Mouse (Mus musculus) Patski (cell line): ENCODE results near the gene Mrm3. TPM values are rescaled to one million over a fixed set of nuclear protein-coding genes. Genes with fewer than 3 reads are reported as not detected.
A peak's percentile ranks its signal among the peaks of the same experiment; 100 is the strongest.

Experiments
- ATAC-seq: fragments of 100-300 bp; one replicate; pipeline ENCODE4 v1.8.0; 2021
- CTCF ChIA-PET: fragments of 350-600 bp; sonication (Branson Sonifier 250); formaldehyde crosslinking; loops from one replicate; lab custom pipeline; 2022; ENCODE audit warnings: inconsistent platforms; lab: Charles Lee
- POLR2A ChIA-PET: fragments of 350-600 bp; sonication (Branson Sonifier 250); formaldehyde crosslinking; loops from one replicate; lab custom pipeline; 2022; ENCODE audit warnings: antibody characterized with exemption, inconsistent platforms; lab: Charles Lee
- DNase-seq: peaks from one replicate; pipeline ENCODE4 v3.0.0-alpha.2; 2011; ENCODE audit warnings: low read depth, low spot score
- H3K27me3 ChIP-seq: fragments of 371-371 bp; one replicate; pipeline ENCODE4 v1.5.1; 2021
- CTCF ChIP-seq: fragments of 100-300 bp; IDR thresholded peaks from one replicate; pipeline ENCODE4 v1.5.1; 2021
- in situ Hi-C: fragments of 300-500 bp; cut with MboI; formaldehyde crosslinking; loops from 3 replicates; pipeline ENCODE4 v1.11.1; 2018; ENCODE audit warnings: low pct_unique_long_range_greater_than_20kb, mixed read lengths
- polyA plus RNA-seq: library from polyadenylated mRNA; unstranded; gene quantifications from one replicate; pipeline ENCODE4 v1.2.3, GENCODE M21; 2021

The Mrm3 gene
- polyA plus RNA-seq, 1 experiment from 2014 or later: 15.4 TPM

- DNase-seq (peak; percentile 79), ATAC-seq (no peak)
- CTCF ChIA-PET: interaction anchor here (1.3 to 3.1 kb wide), 6 partner anchors 14 to 105 kb away, joined by 3 to 10 read pairs (median 3); no protein-coding TSS in a partner anchor
- in situ Hi-C loops: no loop called here
- POLR2A ChIA-PET: no interaction called here
- H3K27me3 ChIP-seq: no peaks in the 10 kb centered on the region
- TF ChIP-seq CTCF: no peak
Measured at GRCm38 (mm10) chr11:76286534-76287126, 43.1 kb downstream of the Mrm3 start.

- DNase-seq (no peak), ATAC-seq (no peak)
- POLR2A ChIA-PET: no interaction called here
- in situ Hi-C loops: no loop called here
- TF ChIP-seq CTCF: no peak
- CTCF ChIA-PET: interaction anchor here (1.4 to 2.3 kb wide), 3 partner anchors 24 to 104 kb away, joined by 3 to 8 read pairs (median 3); no protein-coding TSS in a partner anchor
- H3K27me3 ChIP-seq: no peaks in the 10 kb centered on the region
Measured at GRCm38 (mm10) chr11:76287301-76287700, 43.8 kb downstream of the Mrm3 start.

DNA sequence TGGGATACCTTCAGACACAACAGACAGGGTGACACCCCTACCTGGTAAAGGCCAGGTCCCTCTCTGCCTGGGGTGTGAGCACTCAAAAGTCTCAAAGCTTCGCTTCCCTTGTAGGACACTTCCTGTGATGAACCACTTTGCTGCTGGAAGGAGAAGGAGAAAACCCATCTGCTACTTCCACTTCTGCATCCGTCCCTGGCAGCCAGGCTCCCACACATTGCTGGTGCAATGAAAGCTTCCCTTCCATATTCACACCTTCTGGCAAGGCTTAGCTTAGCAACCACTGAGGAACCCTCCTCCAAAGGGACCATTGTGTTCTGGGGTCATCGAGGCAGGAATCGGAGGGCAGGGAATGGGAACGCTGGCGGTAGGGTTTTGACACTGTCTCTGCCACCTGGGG lies 45.1 kb downstream of the Mrm3 start:
- POLR2A ChIA-PET: no interaction called here
- in situ Hi-C loops: no loop called here
- no peak for TF ChIP-seq CTCF
- no peak for ATAC-seq
- CTCF ChIA-PET: interaction anchor here (1.4 to 2.3 kb wide), 2 partner anchors 22 to 35 kb away, joined by 3 to 8 read pairs; no protein-coding TSS in a partner anchor
- no peak for DNase-seq
- H3K27me3 ChIP-seq: no peaks in the 10 kb centered on the region

- no peaks in the 10 kb centered on the region for H3K27me3 ChIP-seq
- peak; percentile 8 for ATAC-seq
- CTCF ChIA-PET: interaction anchor here (1.6 kb wide), 1 partner anchor 19 kb away, joined by 3 read pairs; no protein-coding TSS in a partner anchor
- in situ Hi-C loops: no loop called here
- no peak for TF ChIP-seq CTCF
- POLR2A ChIA-PET: no interaction called here
- no peak for DNase-seq
Measured at GRCm38 (mm10) chr11:76290367-76290766, 46.9 kb downstream of the Mrm3 start.

DNA sequence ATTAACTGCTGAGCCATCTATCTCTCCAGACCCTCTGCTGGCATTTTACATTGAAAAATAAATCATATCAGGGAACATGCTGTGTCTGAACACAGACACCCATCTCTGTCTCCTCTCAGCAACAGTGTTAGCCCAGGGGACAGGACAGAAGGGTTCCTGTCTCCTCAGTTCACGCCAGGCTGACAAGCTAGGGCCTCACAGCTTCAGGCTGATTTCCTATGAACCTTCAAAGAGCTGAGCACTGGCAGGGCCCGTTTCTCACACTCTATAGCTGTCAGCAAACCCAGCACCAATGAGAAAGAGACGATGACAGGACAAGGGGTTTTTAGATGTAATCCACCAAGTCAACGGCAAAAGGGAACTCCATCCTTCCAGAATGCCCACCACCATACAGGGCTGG lies 48.4 kb downstream of the Mrm3 start:
- in situ Hi-C loops: no loop called here
- DNase-seq (no peak), ATAC-seq (no peak)
- no peaks in the 10 kb centered on the region for H3K27me3 ChIP-seq
- ChIA-PET CTCF (interaction anchor here (1.0 to 2.1 kb wide), 3 partner anchors 17 to 107 kb away, joined by 3 to 7 read pairs (median 4); partner anchors contain the start of gene Nxn), POLR2A (no interaction called here)
- no peak for TF ChIP-seq CTCF

DNA sequence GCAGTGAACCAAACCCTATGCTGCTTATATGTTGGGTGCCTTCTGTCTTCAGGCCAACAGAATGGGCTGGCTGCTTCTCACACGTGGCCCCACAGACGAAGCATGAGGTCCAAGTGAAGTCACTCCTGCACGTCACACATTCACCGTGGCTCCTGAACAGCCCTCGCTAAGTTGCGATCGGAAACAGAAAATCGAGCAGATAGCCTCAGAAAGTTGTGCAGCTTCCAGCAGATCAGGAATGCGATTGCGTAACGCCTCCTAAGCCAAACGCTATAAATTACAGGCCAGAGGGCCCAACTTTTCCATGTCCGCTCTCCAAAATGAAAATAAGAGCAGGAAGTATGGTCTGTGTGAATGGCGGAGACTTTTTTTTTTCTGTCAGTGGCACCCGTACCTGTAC lies 48.9 kb downstream of the Mrm3 start:
- POLR2A ChIA-PET: no interaction called here
- no peak for ATAC-seq
- TF ChIP-seq CTCF: no peak
- no peak for DNase-seq
- CTCF ChIA-PET: interaction anchor here (2.1 kb wide), 1 partner anchor 107 kb away, joined by 7 read pairs; the partner anchor contains the start of gene Nxn
- H3K27me3 ChIP-seq: no peaks in the 10 kb centered on the region
- in situ Hi-C loops: no loop called here

DNA sequence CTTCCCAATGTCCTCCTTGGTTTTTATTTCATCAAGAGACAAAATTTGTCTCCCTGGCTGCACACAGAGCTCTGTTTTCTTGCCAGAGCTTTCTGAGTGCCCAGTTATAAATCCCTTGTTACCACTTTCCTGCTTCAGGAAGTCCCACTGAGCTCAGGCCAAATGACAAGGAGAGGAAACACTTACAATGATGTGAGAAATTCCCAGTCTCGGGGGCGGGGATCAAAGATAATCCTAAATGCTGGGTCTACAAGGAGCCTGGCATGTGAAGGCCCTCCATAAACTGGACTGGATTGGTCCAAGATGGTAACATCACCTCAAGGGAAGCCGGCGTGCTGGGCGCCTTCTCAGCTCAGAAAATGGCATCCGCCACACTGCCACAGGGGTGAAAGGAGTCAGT lies 49.3 kb downstream of the Mrm3 start:
- no peak for TF ChIP-seq CTCF
- CTCF ChIA-PET: interaction anchor here (2.1 kb wide), 1 partner anchor 106 kb away, joined by 7 read pairs; the partner anchor contains the start of gene Nxn
- POLR2A ChIA-PET: interaction anchor here (0.6 kb wide), 1 partner anchor 104 kb away, joined by 3 read pairs; no protein-coding TSS in a partner anchor
- DNase-seq (no peak), ATAC-seq (no peak)
- H3K27me3 ChIP-seq: no peaks in the 10 kb centered on the region
- in situ Hi-C loops: no loop called here

DNA sequence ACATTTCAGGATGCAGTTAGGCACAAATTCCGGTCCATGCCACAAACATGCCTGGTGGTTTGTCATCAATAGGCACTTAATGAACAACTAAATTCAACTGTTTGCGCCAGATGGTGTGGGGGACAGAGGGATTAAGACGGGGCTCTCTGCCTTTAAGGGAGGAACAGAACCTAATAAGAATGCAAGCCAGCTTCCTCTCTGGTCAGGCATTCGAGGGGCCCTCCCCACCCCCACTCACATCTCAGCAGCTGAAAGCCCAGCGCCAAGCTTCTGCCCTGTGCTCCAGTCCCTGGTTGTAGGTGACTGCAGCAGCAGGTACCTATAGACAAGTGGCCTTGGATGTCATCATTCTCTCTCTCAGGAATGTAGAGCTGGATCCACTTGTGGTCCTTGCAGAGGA lies 50.6 kb downstream of the Mrm3 start:
- no peaks in the 10 kb centered on the region for H3K27me3 ChIP-seq
- DNase-seq: no peak
- ATAC-seq: no peak
- in situ Hi-C loops: no loop called here
- TF ChIP-seq CTCF: no peak
- ChIA-PET CTCF (no interaction called here), POLR2A (no interaction called here)

DNA sequence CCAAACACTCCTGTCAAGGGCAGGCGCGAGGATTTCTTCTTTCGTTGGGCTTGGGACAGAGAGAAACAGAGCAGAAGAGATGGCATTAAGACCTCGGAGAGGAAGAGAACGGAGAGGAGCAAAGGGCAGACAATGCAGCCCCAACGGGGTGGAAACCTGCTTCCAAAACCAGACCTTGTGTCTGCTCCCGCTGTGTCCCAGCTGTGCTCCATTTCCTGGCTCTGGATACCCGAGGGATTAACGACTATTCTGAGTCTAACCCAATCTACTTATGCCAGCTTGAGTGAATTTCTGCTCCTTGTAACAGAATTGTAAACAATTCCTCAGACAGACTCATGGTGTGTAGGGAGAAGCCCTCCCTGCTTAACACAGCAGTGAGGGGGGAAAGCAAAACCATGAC lies 51.3 kb downstream of the Mrm3 start:
- no peaks in the 10 kb centered on the region for H3K27me3 ChIP-seq
- DNase-seq: no peak
- no peak for TF ChIP-seq CTCF
- CTCF ChIA-PET: no interaction called here
- ATAC-seq: no peak
- in situ Hi-C loops: no loop called here
- POLR2A ChIA-PET: no interaction called here

DNA sequence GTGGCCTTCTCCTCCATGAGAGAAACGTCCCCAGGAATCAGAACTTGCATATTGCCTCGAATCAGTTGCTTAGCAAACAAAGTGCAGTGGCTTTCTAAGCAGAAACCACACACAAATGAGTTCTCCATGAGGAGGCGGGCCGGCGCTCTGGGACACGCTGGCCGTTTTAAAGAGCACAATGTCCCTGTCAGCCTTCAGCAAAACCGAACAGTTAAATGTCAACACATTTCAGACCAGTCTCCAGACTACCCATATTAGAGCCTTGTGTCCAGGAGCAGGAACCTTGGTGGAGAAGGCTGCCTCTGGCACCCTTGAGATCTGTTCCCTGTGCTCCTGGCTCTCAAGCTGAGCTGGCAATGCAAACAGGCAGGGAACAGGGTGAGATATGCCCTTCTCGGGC lies 53.7 kb downstream of the Mrm3 start:
- DNase-seq (no peak), ATAC-seq (no peak)
- CTCF ChIA-PET: interaction anchor here (1.6 kb wide), 1 partner anchor 10 kb away, joined by 4 read pairs; no protein-coding TSS in a partner anchor
- POLR2A ChIA-PET: no interaction called here
- TF ChIP-seq CTCF: no peak
- in situ Hi-C loops: no loop called here
- H3K27me3 ChIP-seq: no peaks in the 10 kb centered on the region

- TF ChIP-seq CTCF: no peak
- ATAC-seq (no peak), DNase-seq (no peak)
- no peaks in the 10 kb centered on the region for H3K27me3 ChIP-seq
- in situ Hi-C loops: no loop called here
- ChIA-PET CTCF (interaction anchor here (1.6 to 2.7 kb wide), 2 partner anchors 9 to 14 kb away, joined by 4 to 10 read pairs; no protein-coding TSS in a partner anchor), POLR2A (no interaction called here)
Measured at GRCm38 (mm10) chr11:76298457-76299000, 55.0 kb downstream of the Mrm3 start.

Other genes with a start within 250 kb of the Mrm3 start
- 0.19 TPM for gene 1700016K19Rik, start 243.8 kb upstream of the Mrm3 start, polyA plus RNA-seq
- gene Rflnb, start 215.9 kb upstream of the Mrm3 start, polyA plus RNA-seq: 3.5 TPM
- gene Vps53, start 64.1 kb upstream of the Mrm3 start, polyA plus RNA-seq: 53.0 TPM
- 5.9 TPM for gene Fam57a, start 64.0 kb upstream of the Mrm3 start, polyA plus RNA-seq
- 0.67 TPM for gene Dbil5, start 26.1 kb upstream of the Mrm3 start, polyA plus RNA-seq
- 4.4 TPM for gene Gemin4, start 26.1 kb upstream of the Mrm3 start, polyA plus RNA-seq
- 151 TPM for gene Glod4, start within 50 bp of the Mrm3 start, polyA plus RNA-seq
- gene Nxn, start 155.4 kb downstream of the Mrm3 start, polyA plus RNA-seq: 107 TPM
- gene Timm22, start 163.2 kb downstream of the Mrm3 start, polyA plus RNA-seq: 58.6 TPM